Mouse (Mus musculus) adrenal gland, postnatal 36 days (tissue): Measurements from ENCODE around the gene Mstn. TPM values are rescaled to one million over a fixed set of nuclear protein-coding genes. Genes with fewer than 3 reads are reported as not detected.

Experiments used
- DNase-seq, 2 experiments: peaks; one replicate each; pipeline ENCODE4 v3.0.0; 2021; ENCODE audit warnings: mixed read lengths in 1 of 2
- total RNA-seq, 2 experiments: library from RNA; stranded (reverse); gene quantifications; 2 replicates each; pipeline ENCODE4 v1.2.3; 2021

Mstn gene
- total RNA-seq, 2 experiments from 2014 or later, result not detected

- no peak for DNase-seq
Measured at GRCm38 (mm10) chr1:53110561-53110960, 49.1 kb downstream of the Mstn start.

Other genes with a start within 250 kb of the Mstn start
- 10 to 100 TPM; 22.5 to 39.3 TPM for gene Inpp1, start 244.0 kb upstream of the Mstn start, total RNA-seq
- 10 to 100 TPM; 70.4 to 76.9 TPM for gene Hibch, start 216.7 kb upstream of the Mstn start, total RNA-seq
- gene 1700019D03Rik, start 41.5 kb upstream of the Mstn start, total RNA-seq, result under 1 TPM; 0.40 to 0.60 TPM
- not detected for gene 1700019A02Rik, start 126.0 kb downstream of the Mstn start, total RNA-seq
- gene Pms1, start 235.4 kb downstream of the Mstn start, total RNA-seq, result 1 to 10 TPM; 6.0 to 6.2 TPM
- gene Ormdl1, start 235.5 kb downstream of the Mstn start, total RNA-seq, result 10 to 100 TPM; 13.9 to 20.6 TPM
- not detected for gene Gm28778, start 235.5 kb downstream of the Mstn start, total RNA-seq